Comparison of ENCODE assay signal across 10 mouse cellular contexts in genomic region chr12:71397456-71397855, GRCm38 (mm10).
"Had no signal": no experiment of that assay in that cellular context is flagged by ENCODE, and none has a peak within 500 bp of the region (broad histone marks: within the 10 kb centered on the region; RNA-seq: fewer than 3 reads in every experiment).

No protein-coding gene starts in this region.

- DNase-seq: retina, postnatal 1 day; right cerebral cortex, postnatal 14 days; right cerebral cortex, postnatal 4 days; spleen, adult 18-20 months; thymus, adult 18-20 months; thymus, adult 2 months; thymus, postnatal 14 days; thymus, postnatal 25 days; thymus, postnatal 36 days; thymus, postnatal 4 days had no signal
